Mouse (Mus musculus): ENCODE measurements around the gene Myh9.
"Not testable (repeated sequence)": the region's sequence is repeated elsewhere in the genome, so short reads cannot be mapped to it uniquely, and the experiment has no call there.

Myh9 gene

GRCm38 (mm10) chr15:77844048-77844447, 2.1 kb upstream of the Myh9 start:
- no peak for DNase-seq (ENCODE audit: extremely low spot score, low read depth, low spot score)

GRCm38 (mm10) chr15:77843494-77844041, 1.6 kb upstream of the Myh9 start:
- not testable (repeated sequence) for DNase-seq (ENCODE audit: extremely low spot score, low read depth, low spot score)

- no peak for DNase-seq (ENCODE audit: extremely low spot score, low read depth, low spot score)
Observed at GRCm38 (mm10) chr15:77843046-77843445, 1.1 kb upstream of the Myh9 start.

- no peak for DNase-seq (ENCODE audit: extremely low spot score, low read depth, low spot score)
Observed at GRCm38 (mm10) chr15:77841361-77842046, 471 bp downstream of the Myh9 start.

GRCm38 (mm10) chr15:77840450-77841360, 1.3 kb downstream of the Myh9 start:
- no peak for DNase-seq (ENCODE audit: extremely low spot score, low read depth, low spot score)

GRCm38 (mm10) chr15:77839529-77840286, 2.3 kb downstream of the Myh9 start:
- DNase-seq (ENCODE audit: extremely low spot score, low read depth, low spot score), result no peak

GRCm38 (mm10) chr15:77838530-77839387, 3.2 kb downstream of the Myh9 start:
- no peak for DNase-seq (ENCODE audit: extremely low spot score, low read depth, low spot score)

GRCm38 (mm10) chr15:77837444-77838117, 4.4 kb downstream of the Myh9 start:
- no peak for DNase-seq (ENCODE audit: extremely low spot score, low read depth, low spot score)

GRCm38 (mm10) chr15:77836692-77837443, 5.1 kb downstream of the Myh9 start:
- no peak for DNase-seq (ENCODE audit: extremely low spot score, low read depth, low spot score)

GRCm38 (mm10) chr15:77835930-77836653, 5.9 kb downstream of the Myh9 start:
- no peak for DNase-seq (ENCODE audit: extremely low spot score, low read depth, low spot score)

- DNase-seq (ENCODE audit: extremely low spot score, low read depth, low spot score), result no peak
Observed at GRCm38 (mm10) chr15:77834336-77835268, 7.4 kb downstream of the Myh9 start.

- DNase-seq (ENCODE audit: extremely low spot score, low read depth, low spot score), result no peak
Observed at GRCm38 (mm10) chr15:77833731-77834130, 8.2 kb downstream of the Myh9 start.

- DNase-seq (ENCODE audit: extremely low spot score, low read depth, low spot score), result no peak
Observed at GRCm38 (mm10) chr15:77833083-77833482, 8.9 kb downstream of the Myh9 start.

- DNase-seq (ENCODE audit: extremely low spot score, low read depth, low spot score), result no peak
Observed at GRCm38 (mm10) chr15:77832458-77832904, 9.5 kb downstream of the Myh9 start.

- no peak for DNase-seq (ENCODE audit: extremely low spot score, low read depth, low spot score)
Observed at GRCm38 (mm10) chr15:77831754-77832457, 10.1 kb downstream of the Myh9 start.

GRCm38 (mm10) chr15:77831138-77831579, 10.8 kb downstream of the Myh9 start:
- DNase-seq (ENCODE audit: extremely low spot score, low read depth, low spot score), result no peak

Data from hindlimb bud, embryonic 11.5 days (tissue).